Mouse (Mus musculus): ENCODE results near the gene Cela1. TPM values are rescaled to one million over a fixed set of nuclear protein-coding genes. Genes with fewer than 3 reads are reported as not detected.

Gene Cela1
- polyA plus RNA-seq, 1 experiment from 2014 or later, result 2.4 TPM

DNA sequence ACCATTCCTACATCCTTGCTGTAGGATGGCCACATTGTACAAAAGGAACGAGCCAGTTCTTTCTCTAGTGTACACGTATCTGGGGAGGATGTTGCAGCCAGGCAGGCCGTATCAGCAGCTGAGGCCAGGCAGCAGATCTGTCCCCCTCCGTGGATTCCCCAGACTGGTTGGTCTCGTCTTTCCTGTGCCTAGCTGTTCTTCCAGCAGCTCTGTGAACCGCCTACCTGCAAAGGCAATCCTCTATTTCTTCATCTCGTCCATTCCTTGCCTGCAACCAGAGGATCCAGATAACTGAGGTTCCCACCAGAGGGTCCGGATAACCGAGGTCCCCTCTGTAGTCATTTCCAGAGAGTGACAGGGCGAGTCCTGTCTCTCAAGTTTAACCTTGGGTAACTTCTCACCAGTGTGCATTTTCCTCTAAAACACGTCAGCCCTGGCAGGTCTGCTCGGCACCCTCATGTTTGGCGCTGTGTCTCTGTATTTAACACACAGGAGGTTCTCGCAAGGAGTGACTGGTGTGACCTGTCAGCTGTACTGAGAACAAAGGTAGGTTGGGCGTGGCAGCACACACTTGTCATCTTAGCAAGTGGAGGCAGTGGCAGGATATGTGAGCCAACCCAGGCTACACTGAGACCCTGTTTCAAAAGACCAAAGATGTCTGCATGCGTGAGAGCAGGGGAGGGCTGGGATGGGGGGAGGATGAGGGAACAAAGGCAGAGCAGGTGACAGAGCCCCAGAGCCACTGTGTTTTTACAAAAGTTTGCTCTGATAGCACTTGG lies 47.6 kb downstream of the Cela1 start:
- Histone ChIP-seq H3K27ac (peak overlapping the region; percentile 37; the same call in 1 of the 2 replicates), H3K27me3 (ENCODE audit: insufficient read depth, poor library complexity, severe bottlenecking) (peaks cover 39% of the 10 kb centered on the region), H3K36me3 (no peaks in the 10 kb centered on the region), H3K9me3 (no peaks in the 10 kb centered on the region), H3K4me1 (peaks cover 49% of the 10 kb centered on the region), H3K4me3 (no peak overlapping the region)
- no peak for DNase-seq (ENCODE audit: low spot score)
- WGBS, result 67% methylated on average over 16 of the region's 16 CpGs

DNA sequence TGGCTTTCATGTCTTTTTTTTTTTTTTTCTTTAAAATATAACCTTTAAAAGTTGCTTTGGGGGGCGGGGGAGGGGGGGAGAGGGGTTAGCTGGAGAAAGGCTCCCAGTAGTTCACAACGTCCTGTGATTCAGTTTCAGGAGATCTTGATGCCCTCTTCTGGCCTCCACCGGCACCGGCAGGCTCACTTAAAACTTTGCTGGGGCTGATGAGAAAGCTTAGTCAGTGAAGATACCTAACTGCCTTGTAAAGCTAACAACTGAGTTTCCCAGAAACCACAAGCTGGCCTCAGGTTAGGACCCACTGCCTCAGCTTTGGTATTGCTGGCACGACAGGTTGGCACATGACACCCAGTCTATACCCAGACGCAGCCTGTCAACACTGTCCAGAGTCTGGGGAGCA lies 50.1 kb downstream of the Cela1 start:
- no peaks in the 10 kb centered on the region for H3K36me3 ChIP-seq
- H3K4me1 ChIP-seq, result peaks cover 47% of the 10 kb centered on the region
- no peaks in the 10 kb centered on the region for H3K9me3 ChIP-seq
- WGBS, result 17% methylated on average over 6 of the region's 6 CpGs
- H3K27me3 ChIP-seq (ENCODE audit: insufficient read depth, poor library complexity, severe bottlenecking), result peaks cover 55% of the 10 kb centered on the region
- no peak overlapping the region for H3K27ac ChIP-seq
- peak overlapping the region; percentile 73; the same call in 1 of the 2 replicates for H3K4me3 ChIP-seq
- no peak for DNase-seq (ENCODE audit: low spot score)

DNA sequence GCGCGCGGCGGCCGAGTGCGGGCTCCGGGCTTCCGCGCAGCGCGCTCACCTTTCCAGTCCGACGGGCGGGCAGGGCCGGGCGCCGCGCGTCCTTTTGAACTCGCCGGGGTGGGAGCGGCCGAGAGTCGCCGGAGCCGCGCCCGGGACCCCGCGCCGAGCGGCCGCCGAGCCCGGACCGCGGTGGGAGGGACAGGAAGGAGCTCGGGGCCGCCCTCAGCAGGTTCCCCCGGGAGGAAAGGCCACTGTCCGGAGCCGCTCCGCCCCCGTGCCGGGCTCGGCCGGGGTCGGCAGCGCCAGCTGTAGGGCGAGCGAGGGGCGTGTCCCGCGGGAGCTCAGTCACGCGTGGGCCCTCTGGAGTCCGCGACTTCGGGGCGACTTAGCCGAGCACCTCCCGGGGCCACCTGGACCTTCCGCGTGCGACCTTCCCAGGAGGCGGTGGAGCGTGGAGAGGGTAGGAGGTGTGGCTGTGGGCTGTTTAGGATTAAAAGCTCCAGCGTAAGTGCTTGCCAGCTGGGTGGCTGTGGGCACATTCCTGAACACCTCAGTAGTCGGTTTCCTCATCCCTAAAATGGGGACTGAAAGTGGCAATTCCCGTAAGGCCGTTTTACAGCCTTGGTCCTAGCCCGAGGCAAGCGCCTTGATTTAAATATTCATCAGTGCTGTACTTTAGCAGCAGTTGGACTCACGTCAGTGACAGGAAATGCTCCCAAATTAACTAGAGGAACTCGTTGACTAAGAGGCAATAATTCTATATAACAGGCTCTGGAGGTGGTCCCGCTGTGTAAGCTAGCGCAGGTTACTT lies 50.8 kb downstream of the Cela1 start, which contains the start of gene Smagp:
Gene Smagp (minus strand): TSS at position 241 of the 802 bp plus-strand sequence.
- peak within 1 kb of the TSS; percentile 82 for H3K27ac ChIP-seq
- no peaks in the 10 kb centered on the region for H3K36me3 ChIP-seq
- peak within 1 kb of the TSS; percentile 73 for H3K4me3 ChIP-seq
- peaks cover 55% of the 10 kb centered on the region for H3K27me3 ChIP-seq (ENCODE audit: insufficient read depth, poor library complexity, severe bottlenecking)
- under 1% methylated on average over 77 of the region's 77 CpGs for WGBS
- no peak for DNase-seq (ENCODE audit: low spot score)
- H3K9me3 ChIP-seq, result no peaks in the 10 kb centered on the region
- H3K4me1 ChIP-seq, result peaks cover 52% of the 10 kb centered on the region

DNA sequence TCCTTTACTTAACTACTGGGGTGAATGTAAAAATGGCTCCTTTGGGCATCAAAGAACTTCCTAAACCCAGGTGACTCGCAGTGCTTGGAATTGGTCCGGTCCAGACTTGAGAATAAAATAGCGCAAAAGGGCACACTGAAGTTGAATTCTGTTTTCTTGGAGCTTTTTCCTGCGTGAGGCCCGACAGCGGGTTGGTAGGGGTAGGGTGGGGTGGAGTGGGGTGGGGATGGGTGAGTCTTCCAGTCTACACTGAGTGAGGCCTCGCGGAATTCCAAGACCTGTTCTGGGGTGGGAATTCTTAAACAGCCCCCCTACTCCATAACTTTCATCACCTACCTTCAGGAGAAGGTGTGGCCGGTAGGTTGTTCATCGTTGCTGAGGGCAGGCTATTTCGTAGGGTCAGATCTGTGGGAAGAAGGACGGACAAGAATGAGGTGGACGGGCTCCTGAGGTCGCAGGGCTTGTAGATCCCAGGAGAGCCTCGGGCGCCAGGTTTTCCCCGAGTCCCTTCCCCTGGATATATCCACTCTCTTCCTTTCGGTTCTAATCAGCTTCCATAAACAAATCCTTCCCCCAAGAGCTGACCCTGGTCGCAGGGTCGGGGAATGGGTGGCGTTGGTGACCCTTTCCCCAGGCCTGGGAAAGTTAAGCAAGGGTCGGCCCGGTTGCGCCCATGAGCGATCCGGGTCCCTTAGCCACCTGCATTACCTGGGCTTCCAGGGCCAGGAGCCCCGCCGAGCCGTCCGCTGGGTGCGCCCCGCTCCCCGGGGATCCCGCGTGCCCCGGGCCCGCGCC lies 51.7 kb downstream of the Cela1 start:
- Histone ChIP-seq H3K9me3 (no peaks in the 10 kb centered on the region), H3K4me1 (peaks cover 46% of the 10 kb centered on the region), H3K27me3 (ENCODE audit: insufficient read depth, poor library complexity, severe bottlenecking) (peaks cover 55% of the 10 kb centered on the region), H3K36me3 (no peaks in the 10 kb centered on the region), H3K27ac (peak overlapping the region; percentile 82), H3K4me3 (peak overlapping the region; percentile 73)
- 2% methylated on average over 38 of the region's 38 CpGs for WGBS
- DNase-seq (ENCODE audit: low spot score), result no peak

DNA sequence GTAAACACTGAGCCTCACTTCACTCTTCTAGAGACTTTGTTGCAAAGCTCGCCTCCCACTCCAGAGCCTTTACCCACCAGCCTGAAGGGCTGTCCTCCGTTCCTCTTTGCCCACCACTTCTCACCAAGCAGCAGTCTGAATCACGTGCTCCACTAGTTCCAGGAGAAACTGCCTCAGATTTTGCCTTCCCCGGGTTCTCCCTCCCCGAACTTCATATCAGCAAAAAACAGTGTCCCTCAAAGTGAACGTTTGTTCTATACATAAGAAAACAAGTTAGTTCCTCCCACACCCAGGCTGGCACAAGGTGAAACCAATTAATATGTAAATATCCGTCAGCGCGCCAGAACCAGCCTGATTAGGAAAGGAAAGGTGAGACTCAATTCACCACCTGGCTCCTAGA lies 52.5 kb downstream of the Cela1 start:
- no peak for DNase-seq (ENCODE audit: low spot score)
- 8% methylated on average over 9 of the region's 9 CpGs for WGBS
- Histone ChIP-seq H3K4me1 (peaks cover 38% of the 10 kb centered on the region), H3K4me3 (peak overlapping the region; percentile 73; the same call in 1 of the 2 replicates), H3K36me3 (no peaks in the 10 kb centered on the region), H3K27ac (no peak overlapping the region), H3K9me3 (no peaks in the 10 kb centered on the region), H3K27me3 (ENCODE audit: insufficient read depth, poor library complexity, severe bottlenecking) (peaks cover 55% of the 10 kb centered on the region)

DNA sequence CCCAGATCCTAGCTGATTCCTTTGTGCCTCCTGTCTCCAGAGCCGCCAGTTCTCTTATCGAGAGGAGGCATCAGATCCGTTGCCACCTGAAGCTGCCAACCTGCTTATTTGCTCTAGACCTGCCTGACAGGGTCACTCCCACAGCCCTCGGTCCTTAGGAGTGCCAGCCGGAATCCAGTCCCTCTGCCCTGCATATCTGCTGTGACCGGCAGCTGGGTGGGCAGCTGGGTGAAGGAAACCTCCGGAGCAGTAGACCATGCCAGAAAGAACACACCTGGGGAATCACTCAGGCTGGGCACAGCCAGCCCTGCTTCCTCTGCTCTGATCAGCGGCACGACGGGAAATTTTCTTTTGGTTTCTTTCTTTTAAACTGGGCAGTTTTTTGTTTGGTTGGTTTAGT lies 54.4 kb downstream of the Cela1 start:
- DNase-seq (ENCODE audit: low spot score), result no peak
- no peak overlapping the region for H3K4me3 ChIP-seq
- no peaks in the 10 kb centered on the region for H3K9me3 ChIP-seq
- no peaks in the 10 kb centered on the region for H3K36me3 ChIP-seq
- H3K4me1 ChIP-seq, result peaks cover 33% of the 10 kb centered on the region
- 82% methylated on average over 10 of the region's 10 CpGs for WGBS
- peaks cover 48% of the 10 kb centered on the region for H3K27me3 ChIP-seq (ENCODE audit: insufficient read depth, poor library complexity, severe bottlenecking)
- H3K27ac ChIP-seq, result no peak overlapping the region

DNA sequence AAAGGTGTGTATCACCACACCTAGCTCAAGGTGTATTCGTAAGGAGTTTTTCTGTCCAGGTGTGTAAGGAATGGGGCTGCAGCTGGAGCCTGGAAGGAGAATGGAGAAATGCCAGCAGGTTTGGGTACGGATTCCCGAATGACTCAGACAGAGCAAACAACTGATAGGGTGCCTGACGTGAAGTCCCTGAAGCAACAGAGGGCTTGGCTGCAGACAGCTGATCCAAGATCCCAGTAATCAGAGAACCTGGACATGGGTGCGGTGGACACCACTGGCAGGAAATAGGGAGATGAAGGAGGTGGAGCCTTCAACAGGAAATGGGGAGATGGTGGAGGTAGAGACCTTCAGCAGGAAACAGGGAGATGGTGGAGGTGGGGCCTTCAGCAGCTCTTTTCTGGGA lies 55.4 kb downstream of the Cela1 start:
- Histone ChIP-seq H3K4me3 (no peak overlapping the region), H3K4me1 (peaks cover 34% of the 10 kb centered on the region), H3K27ac (no peak overlapping the region), H3K9me3 (no peaks in the 10 kb centered on the region), H3K27me3 (ENCODE audit: insufficient read depth, poor library complexity, severe bottlenecking) (peaks cover 38% of the 10 kb centered on the region), H3K36me3 (no peaks in the 10 kb centered on the region)
- 60% methylated on average over 5 of the region's 5 CpGs for WGBS
- DNase-seq (ENCODE audit: low spot score), result no peak

DNA sequence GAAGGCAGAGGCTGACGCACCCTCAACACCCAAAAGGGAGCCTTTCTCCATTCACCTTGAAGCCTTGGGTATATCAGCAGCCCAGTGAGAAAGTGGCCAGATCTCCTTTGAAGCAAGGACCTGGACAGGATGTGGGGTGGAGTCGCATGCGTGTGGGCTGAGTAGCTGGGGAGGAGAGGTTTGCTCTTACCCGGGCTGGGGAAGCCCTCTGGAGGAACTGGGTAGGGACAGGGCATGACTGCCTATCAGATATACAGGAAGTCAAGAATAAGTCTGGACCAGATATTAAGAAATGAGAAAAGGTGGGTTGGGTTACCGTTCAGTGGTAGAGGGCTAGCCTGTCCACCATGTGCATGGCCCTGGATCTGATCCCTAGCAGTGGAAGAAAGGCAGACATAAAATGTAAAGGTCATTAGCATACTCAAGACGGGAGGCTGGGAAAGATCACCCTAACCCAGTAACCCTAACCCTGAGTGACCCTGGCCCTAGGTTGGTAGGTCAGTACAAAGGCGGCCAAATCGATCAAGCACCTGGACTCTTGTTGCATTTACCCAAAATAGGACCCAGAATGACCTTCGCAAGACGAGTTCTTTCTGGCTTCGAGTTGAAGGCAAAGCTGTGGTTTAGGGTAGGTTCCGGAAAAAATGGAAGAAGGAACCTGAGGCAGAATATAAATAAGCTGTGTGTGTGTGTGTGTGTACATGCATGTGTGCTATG lies 56.1 kb downstream of the Cela1 start:
- no peaks in the 10 kb centered on the region for H3K9me3 ChIP-seq
- H3K27me3 ChIP-seq (ENCODE audit: insufficient read depth, poor library complexity, severe bottlenecking), result peaks cover 31% of the 10 kb centered on the region
- no peak overlapping the region for H3K27ac ChIP-seq
- peaks cover 29% of the 10 kb centered on the region for H3K4me1 ChIP-seq
- no peak overlapping the region for H3K4me3 ChIP-seq
- H3K36me3 ChIP-seq, result no peaks in the 10 kb centered on the region
- WGBS, result 75% methylated on average over 12 of the region's 12 CpGs
- no peak for DNase-seq (ENCODE audit: low spot score)

DNA sequence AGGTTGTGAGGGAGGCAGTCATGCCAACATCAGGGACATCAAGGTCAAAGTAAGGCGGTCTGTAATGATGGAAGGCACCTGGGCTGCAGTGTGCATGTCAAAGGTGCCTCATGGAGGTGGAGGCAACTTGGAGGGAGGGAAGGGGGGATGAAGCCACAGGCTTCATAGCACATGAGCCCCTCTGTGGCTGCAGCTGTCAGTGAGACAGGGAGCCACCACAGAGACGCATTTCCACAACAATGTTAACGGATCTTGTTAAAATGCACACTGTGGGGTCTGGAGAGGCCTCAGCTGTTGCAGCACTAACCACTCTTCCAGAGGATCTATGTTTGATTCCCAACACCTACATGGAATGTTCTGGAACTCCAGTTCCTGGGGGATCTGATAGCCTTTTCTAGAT lies 57.6 kb downstream of the Cela1 start:
- Histone ChIP-seq H3K4me3 (no peak overlapping the region), H3K9me3 (no peaks in the 10 kb centered on the region), H3K27ac (no peak overlapping the region), H3K27me3 (ENCODE audit: insufficient read depth, poor library complexity, severe bottlenecking) (peaks cover 16% of the 10 kb centered on the region), H3K36me3 (no peaks in the 10 kb centered on the region), H3K4me1 (peaks cover 19% of the 10 kb centered on the region)
- WGBS, result 76% methylated on average over 3 of the region's 3 CpGs
- no peak for DNase-seq (ENCODE audit: low spot score)

DNA sequence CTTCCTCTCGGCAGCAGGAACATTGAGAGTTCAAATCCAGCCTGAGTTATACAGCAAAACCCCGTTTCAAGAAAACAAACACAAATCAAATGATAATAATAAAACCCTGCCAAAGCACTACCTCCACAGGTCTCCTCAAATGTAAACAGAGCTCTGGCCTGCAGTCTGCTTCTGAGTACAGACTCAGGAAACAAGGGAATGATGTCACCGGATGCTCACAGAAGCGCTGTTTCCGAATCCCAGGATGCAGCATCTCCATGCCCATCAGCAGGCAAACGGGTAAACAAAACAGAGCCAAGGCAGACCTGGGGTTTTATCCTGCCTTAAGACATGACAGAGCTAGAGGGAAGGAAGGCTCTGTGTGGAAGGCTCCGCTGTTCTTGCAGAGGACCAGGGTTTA lies 58.9 kb downstream of the Cela1 start:
- Histone ChIP-seq H3K4me1 (peaks cover 21% of the 10 kb centered on the region), H3K36me3 (no peaks in the 10 kb centered on the region), H3K27me3 (ENCODE audit: insufficient read depth, poor library complexity, severe bottlenecking) (peaks cover 5% of the 10 kb centered on the region; the same call in 1 of the 2 replicates), H3K4me3 (no peak overlapping the region), H3K27ac (peak overlapping the region; percentile 57; the same call in 1 of the 2 replicates), H3K9me3 (no peaks in the 10 kb centered on the region)
- WGBS, result 47% methylated on average over 7 of the region's 7 CpGs
- no peak for DNase-seq (ENCODE audit: low spot score)

DNA sequence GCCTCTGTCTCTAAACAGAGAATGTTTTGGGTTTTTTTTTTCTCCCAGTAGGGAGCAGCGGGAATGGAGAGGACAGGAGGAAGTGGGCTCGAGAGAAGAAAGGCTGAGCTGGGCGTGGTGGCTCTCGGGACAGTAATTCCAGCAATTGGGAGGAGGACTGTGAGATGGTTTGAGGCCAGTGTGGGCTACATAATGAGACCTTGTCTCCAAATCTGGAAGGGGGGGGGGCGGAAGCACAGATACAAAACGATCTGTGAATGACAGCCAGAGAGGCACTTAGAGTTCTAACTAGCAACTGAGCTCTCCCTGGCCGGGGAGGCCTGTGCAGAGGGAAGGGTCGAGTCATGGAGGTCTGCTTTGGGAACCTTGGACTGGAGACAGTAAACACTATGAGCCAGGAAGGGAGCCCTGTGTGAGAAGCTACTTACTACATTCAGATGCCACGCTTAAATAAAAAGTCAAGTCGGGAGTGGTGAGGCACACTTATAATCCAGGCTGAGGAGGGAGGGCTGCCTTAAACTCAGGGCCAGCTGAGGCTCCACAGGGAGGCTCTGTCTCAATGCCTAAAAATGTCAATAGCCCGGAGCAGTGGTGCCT lies 59.8 kb downstream of the Cela1 start:
- Histone ChIP-seq H3K36me3 (no peaks in the 10 kb centered on the region), H3K4me3 (peak overlapping the region; percentile 29; the same call in 1 of the 2 replicates), H3K9me3 (no peaks in the 10 kb centered on the region), H3K27ac (peak overlapping the region; percentile 57; the same call in 1 of the 2 replicates), H3K4me1 (peaks cover 18% of the 10 kb centered on the region), H3K27me3 (ENCODE audit: insufficient read depth, poor library complexity, severe bottlenecking) (no peaks in the 10 kb centered on the region)
- WGBS, result 8% methylated on average over 11 of the region's 11 CpGs
- DNase-seq (ENCODE audit: low spot score), result no peak

DNA sequence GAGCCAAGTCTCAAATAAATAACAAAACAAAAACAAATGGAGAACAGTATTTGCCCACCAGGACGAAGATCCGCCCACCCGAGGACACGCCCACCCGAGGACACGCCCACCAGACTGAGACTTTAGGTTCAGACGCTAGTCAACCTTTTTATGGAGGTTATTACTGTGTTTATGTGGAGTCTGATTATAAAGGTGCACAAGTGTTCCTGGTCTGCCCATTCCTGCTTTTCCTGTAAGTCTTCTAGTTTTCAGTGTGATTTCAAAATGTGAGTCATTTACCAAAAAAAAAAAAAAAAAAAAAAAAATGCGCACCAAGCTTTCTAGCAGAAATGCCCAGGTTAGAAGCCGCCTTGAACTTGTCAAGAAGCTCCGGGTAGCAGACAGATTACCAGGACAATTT lies 60.4 kb downstream of the Cela1 start:
- 18% methylated on average over 10 of the region's 10 CpGs for WGBS
- no peak for DNase-seq (ENCODE audit: low spot score)
- H3K27ac ChIP-seq, result 0 out of 2 replicates have a peak overlapping the region, but pooled peaks have one; percentile 57

More for the DNA sequence above, 60.4 kb downstream of the Cela1 start:
- H3K27me3 ChIP-seq (ENCODE audit: insufficient read depth, poor library complexity, severe bottlenecking), result no peaks in the 10 kb centered on the region
- H3K9me3 ChIP-seq, result no peaks in the 10 kb centered on the region
- H3K4me1 ChIP-seq, result peaks cover 12% of the 10 kb centered on the region
- no peak overlapping the region for H3K4me3 ChIP-seq
- H3K36me3 ChIP-seq, result 0 out of 2 replicates have a peak, but pooled peaks cover 2% of the 10 kb centered on the region

Data from heart, embryonic 10.5 days (tissue).